Mouse (Mus musculus) bone marrow macrophage, adult 2 months (primary cell): ENCODE measurements around the gene Zbtb22. TPM values are rescaled to one million over a fixed set of nuclear protein-coding genes. Genes with fewer than 3 reads are reported as not detected.
A peak's percentile ranks its signal among the peaks of the same experiment; 100 is the strongest.

ENCODE experiments used
- H3K27ac ChIP-seq: 2 replicates; pipeline ENCODE4 v1.5.1; 2012; ENCODE audit warnings: low read depth, low read length; ENCODE audit not compliant: insufficient read depth
- H3K4me1 ChIP-seq: 2 replicates; pipeline ENCODE4 v1.6.1; 2012; ENCODE audit warnings: low read length; ENCODE audit not compliant: control insufficient read depth, insufficient read depth
- H3K4me3 ChIP-seq: 2 replicates; pipeline ENCODE4 v1.5.1; 2012; ENCODE audit warnings: mild to moderate bottlenecking, low read length, moderate library complexity; ENCODE audit not compliant: insufficient read depth
- CTCF ChIP-seq: IDR thresholded peaks from 2 replicates; pipeline ENCODE4 v1.5.1; 2012; ENCODE audit warnings: low read depth, mild to moderate bottlenecking, low read length, moderate library complexity
- POLR2A ChIP-seq: IDR thresholded peaks from 2 replicates; pipeline ENCODE4 v1.6.1; 2012; ENCODE audit warnings: mild to moderate bottlenecking, low read depth, low read length, borderline replicate concordance
- polyA plus RNA-seq: library from polyadenylated mRNA; stranded (reverse); fragments of >200 nt; gene quantifications from 2 replicates; pipeline ENCODE4 v1.2.4, GENCODE M21; 2012; ENCODE audit not compliant: missing spikeins, insufficient read depth, insufficient read length

Zbtb22 gene
- polyA plus RNA-seq, 1 experiment = 21.8 TPM

GRCm38 (mm10) chr17:33954646-33955554 is 39.2 kb downstream of the Zbtb22 start:
- Histone ChIP-seq H3K4me3 (peak overlapping the region; percentile 93), H3K27ac (peak overlapping the region; percentile 85), H3K4me1 (peaks cover 10% of the 10 kb centered on the region; the same call in 1 of the 2 replicates)
- TF ChIP-seq POLR2A (no peak; the same call in 1 of the 2 replicates), CTCF (no peak)

DNA sequence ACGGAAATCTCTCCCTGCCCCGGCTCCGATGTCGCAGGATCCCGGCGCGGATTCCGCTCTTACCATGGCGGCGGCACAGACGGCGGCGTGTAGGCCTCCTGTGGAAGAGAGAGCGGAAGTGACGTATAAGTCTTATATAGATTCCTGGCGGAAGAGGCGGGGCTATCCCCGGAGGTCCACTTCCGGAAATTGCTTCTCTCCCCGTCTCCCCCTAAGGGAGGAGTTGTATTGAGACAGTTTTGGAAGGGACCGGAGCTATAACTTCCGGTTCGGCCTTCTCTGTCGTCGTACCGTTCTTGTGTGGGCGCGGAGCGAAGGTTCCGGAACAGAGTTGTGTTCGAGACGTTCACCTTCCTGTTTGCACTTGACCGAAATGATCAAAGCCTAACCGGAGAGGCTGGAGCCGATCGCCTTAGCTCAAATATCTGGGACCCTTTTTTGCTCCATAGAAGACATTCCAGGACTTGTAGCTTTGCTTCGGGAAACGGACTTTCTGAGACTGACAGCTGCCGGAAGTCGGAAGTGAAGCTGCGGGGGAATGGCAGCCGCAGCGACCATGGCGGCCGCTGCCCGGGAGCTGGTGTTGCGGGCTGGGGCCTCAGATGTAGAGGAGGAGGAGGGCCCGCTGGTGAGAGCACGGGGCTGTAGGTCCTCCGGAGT is 40.0 kb downstream of the Zbtb22 start, which contains the start of the genes Vps52 and Rps18:
TSS of gene Vps52 (plus strand) at position 258 of the 660 bp plus-strand sequence.
TSS of gene Rps18 (minus strand) at position 447 of the 660 bp plus-strand sequence.
- TF ChIP-seq POLR2A = peak; percentile 78; the same call in 1 of the 2 replicates
- no peak for TF ChIP-seq CTCF
- H3K4me3 ChIP-seq = peak within 1 kb of the TSS; percentile 93
- H3K4me1 ChIP-seq = peaks cover 5% of the 10 kb centered on the region; the same call in 1 of the 2 replicates
- peak within 1 kb of the TSS; percentile 92 for H3K27ac ChIP-seq

- peaks cover 4% of the 10 kb centered on the region; the same call in 1 of the 2 replicates for H3K4me1 ChIP-seq
- no peak for TF ChIP-seq POLR2A
- TF ChIP-seq CTCF = no peak
- H3K4me3 ChIP-seq = peak overlapping the region; percentile 84
- H3K27ac ChIP-seq = peak overlapping the region; percentile 92; the same call in 1 of the 2 replicates
Measured at GRCm38 (mm10) chr17:33956336-33956735, 40.6 kb downstream of the Zbtb22 start.

DNA sequence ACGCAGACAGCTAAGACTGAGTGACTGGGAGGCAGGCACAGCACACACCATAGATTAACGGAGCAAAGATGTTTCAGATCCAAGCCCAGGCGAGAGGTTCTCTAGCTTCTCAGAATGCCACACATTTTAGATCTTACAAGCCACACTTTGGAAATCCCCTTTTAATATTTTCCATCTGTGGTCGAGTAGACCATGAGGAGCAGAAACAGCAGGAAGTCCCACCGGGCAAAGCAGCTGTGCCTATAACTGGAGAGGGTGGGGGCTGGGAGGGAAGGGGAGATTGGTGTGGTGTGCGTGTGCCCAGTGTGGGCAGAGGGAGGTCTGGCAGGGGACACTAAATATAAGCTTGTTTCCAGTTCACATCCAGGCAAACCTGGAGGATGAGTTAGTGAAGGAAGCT is 41.8 kb downstream of the Zbtb22 start:
- Histone ChIP-seq H3K27ac (no peak overlapping the region), H3K4me1 (peaks cover 4% of the 10 kb centered on the region; the same call in 1 of the 2 replicates), H3K4me3 (no peak overlapping the region)
- no peak for TF ChIP-seq POLR2A
- TF ChIP-seq CTCF = no peak

- Histone ChIP-seq H3K4me3 (no peak overlapping the region), H3K27ac (no peak overlapping the region), H3K4me1 (peaks cover 2% of the 10 kb centered on the region; the same call in 1 of the 2 replicates)
- TF ChIP-seq CTCF = no peak
- no peak for TF ChIP-seq POLR2A
Measured at GRCm38 (mm10) chr17:33958451-33958850, 42.7 kb downstream of the Zbtb22 start.

DNA sequence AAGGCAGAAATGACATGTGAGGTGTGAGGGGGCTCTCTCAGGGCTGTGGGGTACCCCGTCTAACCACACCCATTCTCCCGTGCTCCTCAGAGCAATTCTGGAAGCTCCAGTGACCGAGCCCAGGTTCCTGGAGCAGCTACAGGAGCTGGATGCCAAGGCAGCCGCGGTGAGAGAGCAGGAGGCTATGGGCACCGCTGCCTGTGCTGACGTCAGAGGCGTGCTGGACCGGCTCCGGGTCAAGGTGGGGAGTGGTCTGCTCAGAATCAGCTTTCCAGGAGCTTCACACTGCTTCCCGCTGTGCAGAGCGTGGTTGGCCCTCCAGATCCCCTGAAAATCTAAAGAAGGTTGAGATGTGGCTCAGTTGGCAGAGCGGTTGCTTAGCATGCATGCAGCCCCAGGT is 43.4 kb downstream of the Zbtb22 start:
- H3K4me1 ChIP-seq = no peaks in the 10 kb centered on the region
- H3K4me3 ChIP-seq = no peak overlapping the region
- no peak overlapping the region for H3K27ac ChIP-seq
- TF ChIP-seq POLR2A (no peak), CTCF (no peak)

GRCm38 (mm10) chr17:33959948-33960347 is 44.2 kb downstream of the Zbtb22 start:
- H3K4me3 ChIP-seq = no peak overlapping the region
- TF ChIP-seq POLR2A (no peak), CTCF (no peak)
- H3K27ac ChIP-seq = no peak overlapping the region
- H3K4me1 ChIP-seq = no peaks in the 10 kb centered on the region

DNA sequence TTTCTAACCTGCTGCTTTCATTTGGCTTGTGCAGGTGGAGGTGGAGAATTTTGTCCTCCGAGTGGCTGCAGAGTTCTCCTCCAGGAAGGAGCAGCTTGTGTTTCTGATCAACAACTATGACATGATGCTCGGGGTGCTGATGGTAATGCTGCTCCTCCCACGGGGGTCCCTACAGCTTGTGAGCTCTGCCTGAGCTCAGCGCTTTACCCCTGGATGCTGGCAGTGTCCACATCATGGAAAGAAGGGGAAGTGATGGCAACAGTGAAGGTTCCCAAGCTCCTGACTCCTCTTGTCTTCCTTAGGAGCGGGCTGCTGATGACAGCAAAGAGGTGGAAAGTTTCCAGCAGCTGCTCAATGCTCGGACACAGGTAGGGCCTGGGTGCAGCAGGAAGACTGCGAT is 47.2 kb downstream of the Zbtb22 start:
- TF ChIP-seq POLR2A = no peak
- TF ChIP-seq CTCF = no peak
- H3K4me3 ChIP-seq = no peak overlapping the region
- no peaks in the 10 kb centered on the region for H3K4me1 ChIP-seq
- H3K27ac ChIP-seq = no peak overlapping the region

DNA sequence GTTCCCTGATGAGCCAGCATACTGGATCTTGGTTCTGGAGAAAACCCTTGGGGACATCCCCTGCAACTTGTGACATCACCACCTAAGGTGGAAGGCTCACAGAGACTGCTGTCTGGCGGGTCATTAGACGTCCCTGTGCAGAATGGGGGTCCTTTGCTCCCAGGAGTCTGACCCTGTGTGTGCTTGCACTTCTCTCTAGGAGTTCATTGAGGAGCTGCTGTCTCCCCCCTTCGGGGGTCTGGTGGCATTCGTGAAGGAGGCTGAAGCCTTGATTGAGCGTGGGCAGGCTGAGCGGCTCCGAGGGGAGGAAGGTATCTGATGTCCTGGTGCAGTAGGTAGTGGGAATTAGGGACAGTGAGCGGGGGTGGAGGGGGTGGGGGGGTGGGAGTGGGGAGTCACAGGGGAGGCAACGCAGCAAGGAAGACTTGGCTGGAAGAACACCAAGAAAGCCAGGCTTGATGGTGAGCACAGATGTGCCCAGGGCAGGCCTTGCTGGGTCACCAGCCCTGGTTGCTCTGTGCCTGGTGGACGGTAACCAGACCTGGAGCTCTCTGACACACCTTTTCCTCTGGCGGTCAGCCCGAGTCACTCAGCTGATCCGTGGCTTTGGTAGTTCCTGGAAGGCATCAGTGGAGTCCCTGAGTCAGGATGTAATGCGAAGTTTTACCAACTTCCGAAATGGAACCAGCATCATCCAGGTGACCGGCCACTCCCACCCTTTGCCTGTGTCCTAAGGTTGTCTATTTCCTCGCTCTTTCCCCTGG is 49.6 kb downstream of the Zbtb22 start:
- TF ChIP-seq CTCF (no peak), POLR2A (no peak)
- Histone ChIP-seq H3K4me1 (0 out of 2 replicates have a peak, but pooled peaks cover 2% of the 10 kb centered on the region), H3K4me3 (no peak overlapping the region), H3K27ac (no peak overlapping the region)
